Mouse (Mus musculus) stomach, embryonic 14.5 days (tissue): ENCODE results near the gene Trap1. TPM values are rescaled to one million over a fixed set of nuclear protein-coding genes. Genes with fewer than 3 reads are reported as not detected.
A peak's percentile ranks its signal among the peaks of the same experiment; 100 is the strongest.
"Not testable (repeated sequence)": the region's sequence is repeated elsewhere in the genome, so short reads cannot be mapped to it uniquely, and the experiment has no call there.

Experiments
- ATAC-seq: fragments of 200-750 bp; cut with Nextera tagmentation; 2 replicates; pipeline ENCODE4 v1.8.0; 2017; ENCODE audit warnings: low read depth, moderate TSS enrichment; ENCODE audit not compliant: insufficient number of reproducible peaks, insufficient read depth, low FRiP score
- H3K27ac ChIP-seq: fragments of 300-500 bp; sonication (generic); 2 replicates; pipeline ENCODE4 v1.5.1; 2014; ENCODE audit warnings: mild to moderate bottlenecking, low read length, moderate library complexity, mixed read lengths
- H3K27me3 ChIP-seq: fragments of 300-500 bp; sonication (generic); 2 replicates; pipeline ENCODE4 v1.6.1; 2014; ENCODE audit warnings: low read length, control low read depth, mixed read lengths; ENCODE audit not compliant: control insufficient read depth, insufficient read depth
- H3K36me3 ChIP-seq: fragments of 300-500 bp; sonication (generic); 2 replicates; pipeline ENCODE4 v1.6.1; 2014; ENCODE audit warnings: mild to moderate bottlenecking, control low read depth, low read length, moderate library complexity, mixed read lengths; ENCODE audit not compliant: control insufficient read depth, insufficient read depth
- H3K4me1 ChIP-seq: fragments of 300-500 bp; sonication (generic); 2 replicates; pipeline ENCODE4 v1.6.1; 2014; ENCODE audit warnings: low read length, control low read depth, mixed read lengths; ENCODE audit not compliant: control insufficient read depth, insufficient read depth
- H3K4me2 ChIP-seq: fragments of 300-500 bp; sonication (generic); replicated peaks from 2 replicates; pipeline ENCODE4 v1.6.1; 2014; ENCODE audit warnings: low read depth, low read length, control low read depth
- H3K4me3 ChIP-seq: fragments of 300-500 bp; sonication (generic); 2 replicates; pipeline ENCODE4 v1.5.1; 2014; ENCODE audit warnings: low read depth, low read length, control low read depth
- H3K9ac ChIP-seq: fragments of 300-500 bp; sonication (generic); replicated peaks from 2 replicates; pipeline ENCODE4 v1.6.1; 2014; ENCODE audit warnings: low read depth, mild to moderate bottlenecking, control low read depth, low read length, moderate library complexity, mixed read lengths
- H3K9me3 ChIP-seq: fragments of 300-500 bp; sonication (generic); 2 replicates; pipeline ENCODE4 v1.6.1; 2016; ENCODE audit warnings: low read depth, low read length, control low read depth; ENCODE audit not compliant: control insufficient read depth
- WGBS: fragments of 180-500 bp; shearing (Covaris S2); extraction: QIAGEN DNeasy Blood & Tissue Kit; methylation state at CpG from one replicate; pipeline ENCODE4 v1.1.7; 2014; 5-methylcytosine and 5-hydroxymethylcytosine counted together
- microRNA-seq: library from miRNA; unstranded; fragments of <30 nt; microRNA quantifications from one replicate; pipeline ENCODE4, GENCODE M21; 2016
- polyA plus RNA-seq: library from polyadenylated mRNA; unstranded; fragments of >200 nt; fragmentation: Nextera tagmentation; extraction: Ambion mirVana; gene quantifications from 2 replicates; pipeline ENCODE4 v1.2.1, GENCODE M21; 2014

The Trap1 gene
- polyA plus RNA-seq, 1 experiment from 2014 or later: 94.0 TPM

DNA sequence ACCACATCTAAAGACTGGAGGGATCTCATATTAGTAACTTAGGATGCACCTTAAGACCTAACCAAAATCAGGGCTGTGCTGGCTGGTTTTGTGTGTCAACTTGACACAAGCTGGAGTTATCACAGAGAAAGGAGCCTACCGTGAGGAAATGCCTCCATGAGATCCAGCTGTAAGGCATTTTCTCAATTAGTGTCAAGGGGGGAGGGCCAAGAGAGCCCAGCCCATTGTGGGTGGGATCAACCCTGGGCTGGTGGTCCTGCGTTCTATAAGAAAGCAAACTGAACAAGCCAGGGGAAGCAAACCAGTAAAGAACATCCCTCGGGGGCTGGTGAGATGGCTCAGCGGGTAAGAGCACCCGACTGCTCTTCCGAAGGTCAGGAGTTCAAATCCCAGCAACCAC is 60.2 kb downstream of the Trap1 start:
- not testable (repeated sequence) for H3K27me3 ChIP-seq, H3K9me3 ChIP-seq, H3K4me2 ChIP-seq, H3K9ac ChIP-seq, ATAC-seq, H3K27ac ChIP-seq, H3K4me3 ChIP-seq, H3K4me1 ChIP-seq, H3K36me3 ChIP-seq
- WGBS: 78% methylated on average over 6 of the region's 6 CpGs

DNA sequence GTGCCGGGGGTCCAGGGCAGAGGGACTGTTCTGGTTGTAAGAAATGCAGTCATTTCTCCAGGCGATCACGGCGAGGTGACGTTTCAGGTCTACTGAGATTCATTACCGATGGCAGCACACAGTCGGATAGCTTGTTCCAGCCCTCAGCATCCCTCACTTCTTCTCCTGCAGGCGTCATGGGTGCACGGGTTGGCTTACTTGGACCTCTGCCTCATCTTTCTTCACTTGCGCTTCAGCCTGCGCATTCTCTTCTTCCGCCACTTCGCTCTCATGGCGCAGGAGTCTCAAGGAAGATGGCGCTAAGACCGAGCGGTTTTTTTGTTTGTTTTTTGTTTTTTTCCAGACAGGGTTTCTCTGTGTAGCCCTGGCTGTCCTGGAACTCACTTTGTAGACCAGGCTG is 60.8 kb downstream of the Trap1 start:
- ATAC-seq: not testable (repeated sequence)

DNA sequence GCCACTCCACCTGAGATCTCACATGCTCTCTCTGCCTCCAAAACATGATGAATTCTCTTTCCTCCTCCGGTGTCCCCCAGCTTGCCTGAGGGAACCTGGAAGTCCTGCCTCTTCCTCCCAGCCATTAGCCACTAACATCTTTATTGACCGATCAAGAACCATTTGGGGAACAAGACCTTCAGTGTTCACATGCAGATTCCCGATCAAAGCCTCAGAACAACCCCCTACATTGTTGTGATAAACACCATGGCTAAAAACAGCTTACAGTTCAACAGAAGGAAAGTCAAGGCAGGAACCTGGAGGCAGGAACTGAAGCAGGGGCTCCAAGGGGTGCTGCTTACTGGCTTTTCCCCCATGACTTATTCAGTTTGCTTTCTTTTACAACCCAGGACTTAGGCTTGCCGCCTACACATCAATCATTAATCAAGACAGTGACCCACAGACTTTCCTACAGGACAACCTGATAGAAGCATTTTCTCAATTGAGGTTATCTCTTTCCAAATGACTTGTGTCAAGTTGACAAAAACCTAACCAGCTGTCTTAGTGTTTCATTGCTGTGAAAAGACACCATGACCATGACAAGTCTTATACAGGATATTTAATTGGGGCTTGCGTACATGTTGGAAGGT is 63.5 kb downstream of the Trap1 start:
- no peak overlapping the region for H3K27ac ChIP-seq
- WGBS: 77% methylated on average over 5 of the region's 5 CpGs
- no peak overlapping the region for H3K4me3 ChIP-seq
- H3K36me3 ChIP-seq: no peaks in the 10 kb centered on the region
- H3K9ac ChIP-seq: no peak overlapping the region
- no peaks in the 10 kb centered on the region for H3K9me3 ChIP-seq
- no peak overlapping the region for H3K4me2 ChIP-seq
- no peaks in the 10 kb centered on the region for H3K4me1 ChIP-seq
- no peaks in the 10 kb centered on the region for H3K27me3 ChIP-seq
- ATAC-seq: no peak

More for the DNA sequence above, 60.8 kb downstream of the Trap1 start:
- not testable (repeated sequence) for H3K27ac ChIP-seq, H3K9me3 ChIP-seq, H3K36me3 ChIP-seq, H3K4me1 ChIP-seq, H3K4me3 ChIP-seq, H3K4me2 ChIP-seq, H3K9ac ChIP-seq, H3K27me3 ChIP-seq
- WGBS: 78% methylated on average over 17 of the region's 17 CpGs

DNA sequence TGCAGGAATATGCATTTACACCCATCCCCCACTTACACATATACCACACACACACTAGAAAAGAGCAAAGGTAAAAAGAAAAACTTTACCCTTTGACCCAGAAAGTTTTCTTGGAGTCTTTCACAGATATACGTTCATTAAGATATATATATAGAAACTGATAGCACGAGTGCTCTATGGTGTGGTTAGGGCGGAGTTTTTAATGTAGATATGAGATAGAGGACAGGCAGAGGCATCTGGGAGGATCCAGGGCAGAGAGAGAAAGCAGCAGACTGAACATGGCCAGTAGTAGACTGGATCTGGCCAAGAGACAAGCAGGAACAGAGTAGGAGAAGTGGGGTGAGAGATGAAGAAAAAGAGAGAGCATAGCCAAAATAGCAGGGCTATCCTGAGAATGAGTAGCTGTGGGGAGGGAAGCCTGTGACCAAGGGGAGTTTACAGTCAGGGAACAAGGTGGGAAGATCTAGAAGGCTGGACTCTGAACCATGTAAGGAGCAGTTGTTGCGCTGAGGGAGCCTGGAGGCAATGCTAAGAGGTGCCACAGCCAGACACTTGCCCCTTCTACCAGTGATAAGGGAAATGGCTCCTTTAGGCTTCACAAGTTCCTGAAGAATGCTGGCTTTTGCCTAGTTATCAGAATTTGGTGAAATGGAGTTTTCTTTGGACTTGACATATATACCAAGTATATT is 64.6 kb downstream of the Trap1 start:
- Histone ChIP-seq H3K27me3 (no peaks in the 10 kb centered on the region), H3K4me1 (no peaks in the 10 kb centered on the region), H3K27ac (no peak overlapping the region), H3K36me3 (no peaks in the 10 kb centered on the region), H3K9ac (no peak overlapping the region), H3K9me3 (no peaks in the 10 kb centered on the region), H3K4me3 (no peak overlapping the region), H3K4me2 (no peak overlapping the region)
- 65% methylated on average over 4 of the region's 4 CpGs for WGBS
- no peak for ATAC-seq

DNA sequence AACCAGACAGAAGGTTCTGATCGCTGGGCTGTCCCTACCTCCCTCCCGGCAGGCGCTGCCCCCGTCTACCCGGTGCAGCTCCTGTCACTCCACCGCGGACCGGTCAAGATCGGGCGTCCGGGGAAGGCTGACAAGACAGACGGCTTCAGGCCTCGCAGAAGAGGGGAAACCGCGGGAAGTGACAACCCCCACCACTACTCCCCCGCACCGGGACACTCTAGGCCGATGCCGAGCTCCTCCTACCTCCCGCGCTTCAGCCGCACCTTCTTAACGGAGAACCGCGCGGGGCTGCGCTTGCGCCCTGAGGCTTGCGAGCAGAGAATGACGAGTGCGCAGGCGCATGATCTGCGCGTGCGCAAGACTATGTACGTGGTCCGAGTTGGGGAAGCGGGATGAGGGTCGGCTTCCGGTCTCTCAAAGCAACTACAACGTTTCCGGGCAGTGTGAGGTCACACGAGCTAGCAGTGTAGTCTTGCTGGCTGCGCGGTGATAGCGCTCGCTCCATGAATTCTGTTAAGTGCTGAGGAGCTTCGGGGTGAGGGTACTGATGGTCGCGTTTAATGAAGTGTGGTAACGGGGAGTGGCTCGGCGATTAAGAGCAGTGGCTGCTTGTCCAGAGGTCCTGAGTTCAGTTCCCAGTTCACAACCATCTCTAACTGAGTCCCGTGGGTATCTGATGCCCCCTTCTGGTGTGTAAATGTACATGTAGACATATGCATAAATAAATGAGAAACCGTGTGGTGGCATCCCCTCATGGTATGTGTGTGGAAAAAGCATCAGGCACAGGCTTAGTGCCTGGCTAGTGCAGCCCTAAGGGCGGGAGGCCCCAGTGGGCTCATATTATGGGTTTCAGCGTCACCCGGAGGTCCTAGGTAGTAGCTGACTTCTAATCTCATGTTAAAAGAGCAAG is 73.9 kb downstream of the Trap1 start, which contains the start of gene Slx4:
TSS of gene Slx4 (minus strand) at position 282 of the 910 bp plus-strand sequence.
- Histone ChIP-seq H3K27me3 (no peaks in the 10 kb centered on the region), H3K4me1 (peaks cover 6% of the 10 kb centered on the region; the same call in 1 of the 2 replicates), H3K4me3 (peak within 1 kb of the TSS; percentile 85), H3K4me2 (peak within 1 kb of the TSS; percentile 71), H3K27ac (peak within 1 kb of the TSS; percentile 81), H3K9ac (peak within 1 kb of the TSS; percentile 80), H3K9me3 (no peaks in the 10 kb centered on the region), H3K36me3 (peaks cover 23% of the 10 kb centered on the region)
- ATAC-seq: peak; percentile 98
- 2% methylated on average over 58 of the region's 58 CpGs for WGBS

Small RNA genes within 50 kb of the gene (microRNA-seq; reads per million reads assigned to microRNA genes)
- not detected for gene Gm23413

Other genes with a start within 250 kb of the Trap1 start
- gene Olfr15, start 246.9 kb downstream of the Trap1 start, polyA plus RNA-seq: not detected in 2 replicates
- 1.7 TPM in 2 replicates for gene Zfp174, start 230.6 kb downstream of the Trap1 start, polyA plus RNA-seq
- 49.1 and 53.0 TPM in 2 replicates for gene Naa60, start 205.5 kb downstream of the Trap1 start, polyA plus RNA-seq
- gene Zfp597, start 193.3 kb downstream of the Trap1 start, polyA plus RNA-seq: 7.0 and 8.1 TPM in 2 replicates
- 1.00 and 3.2 TPM in 2 replicates for gene Gm20695, start 193.2 kb downstream of the Trap1 start, polyA plus RNA-seq
- gene 1700037C18Rik, start 169.1 kb downstream of the Trap1 start, polyA plus RNA-seq: 6.2 and 6.6 TPM in 2 replicates
- gene Cluap1, start 169.0 kb downstream of the Trap1 start, polyA plus RNA-seq: 28.3 and 28.9 TPM in 2 replicates
- 0.83 and 1.2 TPM in 2 replicates for gene Nlrc3, start 101.2 kb downstream of the Trap1 start, polyA plus RNA-seq
- gene Slx4, start 74.1 kb downstream of the Trap1 start, polyA plus RNA-seq: 23.1 and 28.1 TPM in 2 replicates
- gene Dnase1, start 40.9 kb downstream of the Trap1 start, polyA plus RNA-seq: 5.5 and 12.0 TPM in 2 replicates
- gene Crebbp, start 136.2 kb upstream of the Trap1 start, polyA plus RNA-seq: 53.6 and 65.3 TPM in 2 replicates